Mouse (Mus musculus) c-Kit-positive CD71-positive TER-119-negative erythroid progenitor cells, embryonic 14.5 days (primary cell): ENCODE data around the gene Ift81.

Experiments
- DNase-seq: peaks from one replicate; pipeline ENCODE4 v3.0.0-alpha.2; 2013; ENCODE audit warnings: low read depth

Ift81 gene

DNA sequence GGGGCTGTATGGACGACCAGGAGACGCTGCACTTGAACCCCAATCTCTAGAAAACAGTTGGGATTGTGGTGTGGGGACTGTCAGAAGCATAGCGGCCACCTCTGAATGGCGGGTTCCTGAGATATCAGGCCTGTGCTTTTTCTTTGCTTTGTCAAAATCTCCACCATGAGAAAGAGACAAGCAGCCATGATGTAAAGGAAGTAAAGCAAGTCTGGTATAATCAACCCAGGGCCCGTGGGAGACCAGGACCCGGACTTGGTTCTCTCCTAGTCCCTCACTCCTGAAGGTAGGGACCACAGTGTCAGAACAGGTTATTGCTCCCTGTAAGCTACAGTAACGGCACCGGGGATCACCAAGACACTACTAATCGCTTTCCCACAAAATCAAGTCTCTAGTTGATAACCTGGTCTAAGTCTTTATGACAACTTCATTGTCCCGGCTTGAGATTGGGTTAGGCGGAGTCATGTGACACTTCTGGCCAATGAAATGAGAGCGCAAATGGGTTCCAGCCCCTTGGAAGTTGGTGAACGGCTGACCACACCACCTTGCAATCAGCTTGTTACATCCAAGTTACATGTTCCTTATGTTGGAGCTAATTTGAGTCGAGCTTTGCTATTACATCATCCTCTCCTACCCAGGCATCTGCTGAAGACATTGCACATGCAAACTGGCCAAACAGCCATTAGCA lies 11.4 kb upstream of the Ift81 start:
- DNase-seq, result no peak

DNA sequence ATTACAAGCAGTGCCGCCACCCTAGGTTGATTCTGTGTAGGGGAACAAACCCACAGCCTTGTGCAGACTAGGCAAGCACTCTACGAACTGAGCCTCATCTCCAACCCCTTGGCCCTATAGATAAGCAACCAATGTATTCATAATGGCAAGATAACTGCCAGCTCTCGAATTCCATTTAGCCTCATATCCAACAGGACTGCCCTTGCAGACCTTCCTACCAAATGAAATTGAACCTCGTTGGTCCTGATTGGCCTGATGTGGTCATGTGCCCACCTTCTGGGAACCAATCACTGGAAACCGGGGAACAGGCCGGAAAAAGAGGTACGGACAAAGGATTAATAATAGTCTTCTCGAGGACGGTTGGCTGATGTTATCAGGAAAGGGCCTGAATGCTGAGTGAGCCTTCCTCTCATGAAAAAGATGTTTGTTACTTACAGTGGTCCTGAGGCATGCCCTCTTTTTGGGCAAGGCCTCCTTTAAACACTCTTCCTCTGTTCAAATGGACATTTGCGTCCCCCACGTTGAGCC lies 10.7 kb upstream of the Ift81 start:
- DNase-seq, result no peak

DNA sequence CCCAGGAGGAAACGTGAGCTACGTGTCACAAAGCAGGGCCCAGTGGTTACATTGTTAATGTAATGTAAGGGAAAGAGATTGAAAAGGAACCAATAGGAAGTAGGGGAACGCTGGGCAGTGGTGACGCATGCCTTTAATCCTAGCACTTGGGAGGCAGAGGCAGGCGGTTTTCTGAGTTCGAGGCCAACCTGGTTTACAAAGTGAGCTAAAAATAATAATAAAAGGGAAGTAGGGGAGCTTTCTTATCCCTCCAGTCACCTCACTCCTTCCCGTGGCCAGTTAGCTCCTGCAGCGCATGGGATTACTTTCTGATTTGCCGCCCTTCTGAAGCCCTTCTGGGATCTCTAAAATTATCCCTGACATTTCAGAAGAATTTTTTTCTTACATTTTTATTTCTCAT lies 9.5 kb upstream of the Ift81 start:
- no peak for DNase-seq

DNA sequence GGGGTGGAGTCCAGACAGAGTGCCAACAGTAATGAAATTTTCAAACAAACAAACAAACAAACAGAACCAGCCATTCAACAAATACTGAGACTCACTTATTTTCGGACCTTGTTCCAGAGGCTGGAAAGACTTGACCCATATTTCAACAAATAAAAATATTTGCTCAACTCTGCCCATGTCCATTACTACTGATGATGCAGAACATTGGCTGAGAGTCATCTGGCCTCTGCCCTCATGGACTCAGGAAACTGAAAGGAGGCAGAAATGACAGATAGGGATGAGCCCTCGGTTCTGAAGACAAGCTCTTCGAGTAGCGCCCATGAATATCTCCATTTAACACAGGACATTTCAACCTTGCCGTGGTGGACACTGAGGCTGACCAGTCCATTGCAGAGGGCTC lies 8.2 kb upstream of the Ift81 start:
- DNase-seq, result no peak

DNA sequence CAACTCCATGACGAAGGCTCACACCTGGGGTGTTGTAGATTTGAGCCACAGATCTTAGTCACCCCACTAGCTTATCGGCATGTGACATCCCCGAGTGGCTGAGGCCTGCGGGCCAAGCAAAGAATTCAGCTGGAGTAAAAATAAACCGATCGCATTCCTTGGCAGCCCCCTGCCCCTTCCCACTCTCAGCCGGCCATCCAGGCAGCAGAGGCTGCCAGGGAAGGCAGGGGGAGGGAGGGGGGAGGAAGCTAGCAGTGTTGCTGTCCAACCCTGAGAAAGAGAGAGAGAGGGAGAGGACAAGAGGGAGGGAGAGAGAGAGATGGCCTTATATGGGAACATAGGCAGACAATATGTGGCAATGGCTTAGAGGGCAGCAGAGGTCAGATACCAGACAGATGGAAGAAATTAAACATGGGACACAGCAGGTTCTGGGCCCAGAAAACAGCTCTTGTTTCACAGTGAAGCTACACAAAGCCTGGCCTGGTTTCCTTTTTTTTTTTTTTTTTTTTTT lies 7.1 kb upstream of the Ift81 start:
- no peak for DNase-seq

DNA sequence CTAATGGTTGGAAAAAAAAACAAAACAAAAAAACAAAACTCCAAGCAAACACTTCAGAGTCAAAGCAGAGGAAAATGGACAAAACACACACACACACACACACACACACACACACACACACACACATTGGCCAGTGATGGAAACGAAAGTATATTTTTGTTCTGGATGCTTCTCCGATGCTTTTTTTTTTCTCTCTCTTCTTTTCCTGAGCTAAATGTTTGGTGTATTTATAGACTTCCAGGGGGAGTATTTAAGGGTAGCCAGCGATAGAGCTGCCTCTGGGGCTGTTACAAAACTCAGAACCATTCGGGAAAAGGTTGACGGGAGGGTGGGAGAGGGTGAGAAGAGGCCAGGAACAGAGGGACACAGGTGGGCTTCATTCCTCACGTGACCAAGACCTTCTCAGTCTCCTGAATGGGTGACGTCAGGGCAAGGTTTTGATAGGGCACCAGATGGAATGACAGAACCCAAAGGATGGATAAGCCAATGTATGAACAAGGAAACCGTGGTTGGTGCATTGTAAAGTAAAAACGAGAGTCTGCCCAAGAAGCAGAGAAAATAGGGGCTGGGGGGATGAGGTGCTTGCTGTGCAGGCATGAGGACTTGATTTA lies 5.5 kb upstream of the Ift81 start:
- no peak for DNase-seq

DNA sequence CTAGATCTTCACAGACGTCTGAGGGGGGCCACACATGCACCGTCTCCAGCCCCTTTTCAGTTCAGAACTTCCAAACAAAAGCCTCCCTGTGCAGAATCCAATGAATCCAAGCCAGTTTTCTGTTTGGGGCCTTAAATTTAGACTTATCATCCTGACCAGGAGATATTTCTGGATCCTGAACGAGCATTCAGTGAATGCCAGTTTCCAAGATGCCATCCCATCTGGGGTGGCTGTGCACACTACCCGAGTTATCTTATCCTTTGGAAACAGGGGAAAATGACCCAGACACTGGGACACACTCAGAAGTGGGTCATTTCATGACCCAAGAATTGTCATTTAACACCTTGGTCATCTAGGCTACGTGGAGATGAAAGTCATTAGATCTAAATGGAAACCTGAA lies 3.4 kb upstream of the Ift81 start:
- DNase-seq, result no peak

DNA sequence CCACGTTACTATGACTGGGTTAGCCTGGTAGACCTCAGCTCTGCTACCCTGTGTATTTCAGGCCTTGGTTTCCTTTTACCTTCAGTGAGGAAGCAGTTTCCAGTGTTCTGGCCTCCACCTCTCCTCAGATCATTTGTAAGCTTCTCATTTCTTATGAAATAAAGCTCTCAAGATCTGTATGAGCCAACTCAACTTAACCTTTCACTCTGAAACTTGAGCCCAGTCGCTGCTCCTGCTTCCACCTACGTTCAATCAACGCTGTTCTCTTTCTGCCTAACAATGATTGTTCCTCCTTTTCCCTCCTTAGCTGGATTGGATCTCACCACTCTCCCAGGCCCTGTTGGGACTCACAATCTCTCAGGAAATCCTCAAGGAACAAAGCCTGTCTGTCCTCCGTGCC lies 2.7 kb downstream of the Ift81 start:
- no peak for DNase-seq

DNA sequence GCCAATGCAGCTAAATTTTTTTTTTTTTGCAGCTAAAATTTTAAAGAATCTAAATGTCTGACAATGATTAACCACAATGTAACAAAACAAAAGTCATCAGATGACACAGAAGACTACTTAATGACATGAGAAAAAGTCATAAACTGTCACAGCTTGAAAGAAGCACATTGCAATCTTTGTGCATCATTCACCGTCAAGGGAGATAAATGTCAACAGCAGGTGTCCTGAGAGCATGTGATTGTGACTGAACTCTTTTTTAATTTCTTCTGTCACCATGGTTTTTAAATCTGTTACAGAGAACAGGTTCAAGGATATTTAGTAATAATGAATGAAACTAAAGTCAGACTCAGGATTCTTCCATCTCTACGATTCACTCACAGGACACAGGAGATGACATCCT lies 9.4 kb downstream of the Ift81 start:
- no peak for DNase-seq

DNA sequence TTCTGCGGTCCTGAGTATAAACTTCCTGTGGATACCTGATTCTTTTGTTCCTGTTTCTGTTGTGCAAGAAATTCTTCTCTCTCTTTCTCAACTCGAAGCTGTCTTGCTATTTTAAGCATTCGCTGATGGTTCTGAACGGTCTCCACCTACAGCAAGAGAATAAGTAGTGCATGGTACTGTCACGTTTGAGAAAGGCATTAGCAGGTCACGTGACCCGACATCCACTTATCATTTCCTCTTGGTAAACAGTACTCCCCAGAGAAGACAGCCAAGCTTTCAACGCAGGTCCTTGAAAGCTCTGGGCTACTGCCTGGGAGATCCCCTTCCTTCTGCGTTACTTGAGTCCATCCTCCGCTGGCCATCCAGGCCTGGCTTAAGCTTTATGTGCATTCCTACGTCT lies 12.1 kb downstream of the Ift81 start:
- DNase-seq, result no peak

DNA sequence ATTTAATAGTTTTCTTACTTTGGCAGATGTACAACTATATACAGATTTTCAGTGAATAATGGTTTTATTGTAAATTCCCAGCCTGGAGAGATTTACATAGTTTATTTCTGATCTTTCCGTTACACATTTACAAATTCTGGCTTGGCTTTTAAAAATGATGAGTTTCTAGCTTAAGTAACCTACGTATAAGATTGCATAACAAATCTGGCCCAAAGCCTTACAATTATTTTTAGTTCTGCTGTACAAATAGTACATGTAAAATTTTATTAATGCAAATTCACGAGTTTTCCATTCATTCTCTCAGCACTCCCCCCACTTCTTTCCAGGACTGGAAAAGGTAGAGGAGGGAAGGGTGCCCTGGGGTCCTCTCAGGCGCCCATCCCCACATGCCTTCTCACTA lies 18.8 kb downstream of the Ift81 start:
- DNase-seq, result no peak

DNA sequence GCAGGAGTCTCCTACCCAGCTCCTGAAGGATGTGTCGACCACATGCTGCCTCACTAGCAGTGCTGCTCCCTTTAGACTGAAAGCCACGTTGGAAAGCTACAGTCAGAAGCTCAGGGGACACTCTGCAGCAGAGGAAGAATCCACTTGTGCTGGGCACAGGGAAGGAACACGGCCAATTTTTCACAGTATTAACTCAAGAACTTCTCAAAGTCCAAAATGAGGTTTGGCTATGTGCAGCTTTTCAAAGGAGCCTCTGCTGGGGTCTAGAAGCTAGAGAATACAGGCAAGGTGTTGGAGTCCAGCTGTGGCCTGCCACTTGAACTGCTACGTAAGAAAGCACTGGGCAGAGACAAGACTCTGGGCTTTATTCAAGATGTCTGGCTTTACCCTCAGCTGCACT lies 24.4 kb downstream of the Ift81 start:
- DNase-seq, result no peak

DNA sequence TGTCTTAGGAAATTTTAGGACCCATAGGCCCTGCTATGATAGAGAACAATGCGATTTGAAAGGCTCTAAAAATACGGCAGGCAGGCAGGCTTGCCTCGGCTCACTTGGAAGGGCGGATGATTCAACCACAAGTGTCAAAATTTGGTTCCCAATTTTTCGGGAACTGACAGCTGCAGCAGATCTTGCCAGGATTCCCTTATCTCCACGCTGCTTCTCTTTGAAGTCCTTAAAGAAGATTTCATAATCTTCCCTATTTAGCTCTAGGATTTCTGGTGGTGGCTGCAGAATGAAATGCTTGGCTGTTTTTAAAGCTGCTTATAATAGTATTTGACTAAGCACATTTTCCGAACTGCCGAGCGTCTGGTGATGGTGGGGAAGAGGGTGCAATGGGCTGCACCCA lies 28.8 kb downstream of the Ift81 start:
- no peak for DNase-seq

DNA sequence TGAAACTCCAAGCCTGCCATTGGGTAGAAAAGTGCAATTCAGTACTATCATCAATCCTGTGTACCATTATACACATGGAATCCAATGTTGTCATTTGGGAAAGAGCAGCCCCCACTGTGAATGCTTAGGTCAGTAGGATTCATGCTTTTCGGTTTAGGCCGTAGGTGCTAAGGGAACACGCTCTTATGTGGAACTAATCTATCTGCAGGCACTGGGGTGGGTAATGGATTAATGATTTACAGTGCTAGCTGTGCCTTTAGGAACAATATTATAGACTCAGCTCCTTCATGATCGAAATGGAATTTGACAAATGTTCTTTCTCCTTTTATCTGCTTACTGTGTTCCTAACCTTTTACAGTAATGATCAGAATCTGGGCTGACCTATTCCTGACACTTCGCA lies 30.2 kb downstream of the Ift81 start:
- no peak for DNase-seq

DNA sequence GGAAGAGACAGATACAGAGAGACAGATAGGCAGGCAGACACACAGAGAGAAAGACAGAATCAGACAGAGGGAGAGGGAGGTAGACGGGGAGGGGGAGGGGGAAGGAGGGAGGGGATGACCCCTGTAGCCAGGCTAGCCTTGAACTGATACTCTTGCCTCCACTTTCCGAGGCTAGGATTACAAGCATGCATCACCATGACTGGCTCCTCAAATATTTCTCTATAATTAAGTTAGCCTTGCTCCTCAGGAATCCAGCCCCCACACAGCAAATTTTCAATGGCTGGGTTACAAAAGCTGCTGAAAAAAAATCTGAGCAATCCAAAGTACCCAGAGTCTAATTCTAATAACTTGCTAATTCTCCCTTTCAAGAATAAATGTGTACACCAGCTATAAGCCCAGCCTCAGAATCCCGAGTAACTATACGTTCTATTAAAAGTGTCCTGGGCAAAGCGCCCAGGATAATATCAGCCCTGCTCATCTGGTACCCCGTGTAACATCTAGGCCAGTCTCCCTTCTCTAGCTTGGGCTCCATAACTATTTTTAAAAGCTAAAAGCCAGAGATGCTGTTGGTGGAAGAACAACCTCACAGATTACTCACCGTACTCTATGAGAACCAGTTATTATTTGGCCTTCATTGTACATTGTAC lies 37.5 kb downstream of the Ift81 start:
- DNase-seq, result no peak

DNA sequence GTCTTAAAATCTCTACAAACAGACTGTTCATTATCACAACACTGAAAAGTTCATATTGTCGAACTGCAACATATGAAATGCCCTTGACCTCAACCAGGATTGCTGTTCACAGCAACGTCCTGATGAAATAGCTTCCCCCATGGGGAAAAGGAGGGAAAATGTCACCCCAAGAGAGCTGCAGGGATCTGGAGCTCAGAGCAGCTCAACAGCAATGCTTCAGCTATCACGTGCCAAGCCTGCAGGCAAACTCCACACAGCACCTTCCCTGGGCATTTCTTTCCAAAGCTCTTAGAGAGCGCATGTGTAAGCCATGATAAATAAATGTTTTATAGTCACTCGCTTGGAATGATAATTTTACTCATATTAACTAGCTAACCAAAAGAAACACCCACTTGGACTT lies 42.3 kb downstream of the Ift81 start:
- DNase-seq, result no peak

DNA sequence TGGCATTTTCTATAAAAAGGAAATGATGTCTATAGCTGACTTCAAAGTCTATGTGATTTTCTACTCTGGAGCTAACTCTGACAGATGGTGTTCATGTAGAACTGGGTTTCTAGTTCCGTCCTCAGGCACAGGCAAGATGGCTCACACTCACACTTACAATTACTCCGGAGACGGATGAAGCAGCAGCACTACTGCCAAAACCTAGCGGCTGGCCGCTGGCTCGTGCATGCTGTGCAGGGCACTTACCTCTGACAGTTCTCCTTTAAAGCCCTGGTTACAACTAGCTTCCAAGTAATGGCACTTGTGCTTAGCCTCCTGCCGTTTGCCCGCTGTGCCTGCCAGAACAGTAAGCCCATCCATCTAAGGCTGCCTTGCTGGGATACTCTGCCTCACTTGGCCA lies 47.7 kb downstream of the Ift81 start:
- no peak for DNase-seq

DNA sequence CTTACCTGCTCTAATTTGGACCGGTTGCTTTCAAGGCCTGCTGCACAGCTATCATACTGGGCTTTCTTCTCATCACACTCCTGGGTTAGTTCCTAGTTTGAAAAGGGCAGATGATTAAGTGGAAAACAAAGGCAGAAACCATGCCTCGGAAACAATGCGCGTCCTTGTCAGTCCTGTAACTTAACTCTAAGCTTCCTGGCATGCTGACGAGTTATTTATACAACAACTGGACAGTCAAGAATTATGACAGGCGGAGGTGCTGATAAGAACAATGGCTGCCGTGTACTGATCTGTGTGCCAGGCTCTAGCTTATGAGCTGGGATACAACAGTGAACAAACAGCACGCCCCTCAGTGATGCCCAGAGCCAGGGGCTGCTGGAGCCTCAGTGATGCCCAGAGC lies 53.7 kb downstream of the Ift81 start:
- DNase-seq, result no peak

DNA sequence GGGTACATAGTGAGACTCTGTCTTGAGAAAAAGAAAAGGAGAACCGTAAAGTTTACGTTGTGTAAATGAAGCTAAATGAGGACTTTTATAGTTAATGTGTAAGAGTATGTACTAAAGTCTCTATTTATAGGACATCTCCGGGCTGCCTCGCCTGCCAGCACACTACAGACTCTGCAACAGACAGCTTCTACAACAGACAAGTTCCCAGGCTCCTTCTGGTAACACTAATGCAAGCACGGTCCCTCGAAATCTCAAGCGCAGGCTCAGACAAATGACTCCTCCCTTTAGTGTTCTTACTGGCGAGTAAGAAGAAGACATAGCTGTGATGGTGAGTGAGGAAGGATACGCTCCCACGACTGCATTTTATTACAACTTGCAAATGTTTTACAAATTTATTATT lies 56.2 kb downstream of the Ift81 start:
- no peak for DNase-seq

DNA sequence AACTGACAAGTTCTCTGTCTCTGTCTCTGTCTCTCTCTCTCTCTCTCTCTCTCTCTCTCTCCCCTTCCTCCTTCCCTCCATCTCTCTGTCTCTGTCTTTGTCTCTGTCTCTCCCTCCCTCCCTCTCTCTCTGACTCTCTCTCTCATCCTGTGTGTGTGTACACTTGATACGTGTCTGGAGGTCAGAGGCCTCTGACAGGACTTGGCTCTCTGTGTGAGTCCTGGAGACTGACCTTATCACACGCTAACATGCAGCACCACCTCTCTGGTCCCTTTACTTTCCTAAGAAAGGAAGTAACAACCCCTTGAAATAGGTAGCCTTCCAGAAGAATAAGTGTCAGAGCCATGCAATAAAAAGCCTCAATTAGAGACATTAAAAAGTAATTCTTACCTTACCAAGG lies 59.2 kb downstream of the Ift81 start:
- DNase-seq, result peak; percentile 5

DNA sequence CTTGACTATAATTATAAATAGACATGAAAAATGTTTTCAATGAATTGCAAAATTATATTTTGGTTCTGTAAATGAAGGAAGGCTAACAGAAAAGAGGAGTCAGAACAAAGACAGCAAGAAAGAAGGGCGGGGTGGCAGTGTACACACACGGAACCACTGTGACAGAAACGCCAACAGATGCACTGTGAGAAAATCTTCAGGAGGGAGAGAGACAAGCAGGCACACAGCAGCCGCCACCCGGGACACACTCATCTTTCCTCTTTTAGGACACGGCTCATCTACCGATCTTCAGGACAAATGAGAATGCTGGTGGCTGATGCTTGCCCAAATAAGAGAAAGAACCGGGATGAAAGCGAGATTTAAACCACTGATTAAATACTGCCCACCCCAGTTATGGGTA lies 61.7 kb downstream of the Ift81 start:
- no peak for DNase-seq

DNA sequence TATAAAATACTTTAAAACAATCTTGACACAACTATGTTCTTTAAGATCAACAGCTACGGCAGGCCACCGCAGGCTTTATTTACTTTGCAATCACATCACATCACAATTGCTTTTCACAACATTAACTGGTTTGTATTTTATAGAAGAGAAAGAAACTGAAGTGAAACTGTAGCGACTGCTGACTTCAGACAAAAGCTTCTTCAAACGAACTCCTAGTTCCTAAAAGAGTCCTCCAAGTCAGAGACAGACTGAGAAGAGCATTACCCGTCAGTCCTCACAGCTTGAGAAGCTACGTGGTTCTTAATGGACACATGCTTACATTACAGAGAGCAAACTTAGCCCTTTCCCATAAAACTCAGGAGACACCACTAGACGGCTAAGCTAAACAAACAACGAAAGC lies 63.9 kb downstream of the Ift81 start:
- no peak for DNase-seq

DNA sequence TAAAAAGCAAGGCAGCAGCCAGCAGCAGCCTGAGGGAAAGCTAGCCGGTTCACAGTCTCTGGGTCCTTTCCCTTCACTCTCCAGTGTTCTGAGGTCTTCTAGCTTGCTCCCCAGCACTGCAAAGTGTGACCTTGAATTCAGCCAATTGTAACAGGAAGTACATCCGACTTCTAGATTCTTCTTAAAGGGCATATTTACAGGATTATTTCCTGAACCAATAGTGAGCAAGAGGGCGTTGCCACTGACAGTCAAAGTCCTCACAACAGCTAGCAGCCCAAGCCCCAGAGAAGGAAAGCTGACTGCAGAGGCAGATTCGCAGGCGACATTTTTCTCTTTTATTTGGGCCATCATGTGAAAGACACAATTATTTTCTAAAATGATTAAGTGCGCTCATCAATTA lies 65.6 kb downstream of the Ift81 start:
- no peak for DNase-seq
